Mouse (Mus musculus) stomach, postnatal 0 days (tissue): ENCODE measurements around the gene Cacna2d4. TPM values are rescaled to one million over a fixed set of nuclear protein-coding genes. Genes with fewer than 3 reads are reported as not detected.

Source experiments
- ATAC-seq: fragments of 200-750 bp; cut with Nextera tagmentation; 2 replicates; pipeline ENCODE4 v1.8.0; 2017; ENCODE audit not compliant: low FRiP score, low TSS enrichment
- DNase-seq: peaks from one replicate; pipeline ENCODE4 v3.0.0-alpha.2; 2016; ENCODE audit warnings: low spot score
- H3K27ac ChIP-seq: fragments of 300-500 bp; sonication (generic); replicated peaks from 2 replicates; pipeline ENCODE4 v1.5.1; 2014; ENCODE audit warnings: mild to moderate bottlenecking, control low read depth
- H3K27me3 ChIP-seq: fragments of 300-500 bp; sonication (generic); 2 replicates; pipeline ENCODE4 v1.6.1; 2014; ENCODE audit warnings: low read length; ENCODE audit not compliant: control insufficient read depth, insufficient read depth
- H3K36me3 ChIP-seq: fragments of 300-500 bp; sonication (generic); 2 replicates; pipeline ENCODE4 v1.6.1; 2014; ENCODE audit warnings: low read length, mixed read lengths; ENCODE audit not compliant: control insufficient read depth, insufficient read depth
- H3K4me1 ChIP-seq: fragments of 300-500 bp; sonication (generic); replicated peaks from 2 replicates; pipeline ENCODE4 v1.6.1; 2014; ENCODE audit warnings: antibody characterized with exemption; ENCODE audit not compliant: control insufficient read depth, insufficient read depth
- H3K4me2 ChIP-seq: fragments of 300-500 bp; sonication (generic); replicated peaks from 2 replicates; pipeline ENCODE4 v1.6.1; 2014; ENCODE audit warnings: low read depth, mild to moderate bottlenecking, control low read depth, moderate library complexity
- H3K4me3 ChIP-seq: fragments of 300-500 bp; sonication (generic); 2 replicates; pipeline ENCODE4 v1.5.1; 2014; ENCODE audit warnings: low read depth, low read length, control low read depth
- H3K9ac ChIP-seq: fragments of 300-500 bp; sonication (generic); 2 replicates; pipeline ENCODE4 v1.6.1; 2014; ENCODE audit warnings: mild to moderate bottlenecking, low read length, control low read depth, mixed read lengths
- H3K9me3 ChIP-seq: fragments of 300-500 bp; sonication (generic); 2 replicates; pipeline ENCODE4 v1.6.1; 2016; ENCODE audit warnings: low read length; ENCODE audit not compliant: control insufficient read depth
- CTCF ChIP-seq: IDR thresholded peaks from 2 replicates; pipeline ENCODE4 v1.5.1; 2016; ENCODE audit warnings: antibody characterized with exemption, low read depth, mild to moderate bottlenecking, moderate library complexity
- EP300 ChIP-seq: optimal IDR thresholded peaks from 2 replicates; pipeline ENCODE3; 2016; ENCODE audit warnings: antibody characterized with exemption
- WGBS: fragments of 180-500 bp; shearing (Covaris S2); extraction: QIAGEN DNeasy Blood & Tissue Kit; methylation state at CpG from one replicate; pipeline ENCODE4 v1.1.7; 2014; 5-methylcytosine and 5-hydroxymethylcytosine counted together
- polyA plus RNA-seq: library from polyadenylated mRNA; unstranded; fragments of >200 nt; fragmentation: Nextera tagmentation; extraction: Ambion mirVana; gene quantifications from 2 replicates; pipeline ENCODE4 v1.2.1, GENCODE M21; 2015

Cacna2d4 gene
- polyA plus RNA-seq, 1 experiment from 2014 or later, result 0.13 TPM

DNA sequence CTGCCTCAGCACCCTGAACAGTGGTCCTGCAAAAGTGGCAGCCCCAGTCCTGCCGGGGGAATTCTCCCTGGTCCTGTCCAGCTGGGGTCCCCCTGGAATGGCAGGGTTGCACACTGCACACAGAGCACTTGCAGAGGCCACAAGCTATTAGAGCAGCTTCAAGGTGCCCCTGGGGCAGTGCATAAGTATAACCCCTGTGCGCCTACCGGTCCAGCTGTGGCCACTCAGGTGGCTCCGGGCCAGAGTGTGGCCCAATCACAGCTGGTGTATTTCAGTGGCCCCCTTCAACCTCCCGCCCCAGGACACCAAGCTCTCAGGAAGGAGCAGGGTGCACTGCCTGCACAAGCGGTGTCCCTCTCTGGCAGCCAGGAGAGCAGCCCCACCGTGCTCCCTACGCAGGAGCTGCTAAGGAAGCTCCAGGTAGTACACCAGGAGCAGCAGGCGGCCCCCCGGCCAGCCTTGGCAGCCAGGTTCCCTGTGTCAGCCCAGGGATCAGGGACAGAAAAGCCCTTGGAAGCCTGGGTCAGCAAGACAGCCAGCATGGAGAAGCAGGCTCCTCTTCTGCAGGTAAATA lies 21.2 kb upstream of the Cacna2d4 start:
- DNase-seq, result no peak
- peaks cover 6% of the 10 kb centered on the region for H3K36me3 ChIP-seq
- no peak overlapping the region for H3K4me2 ChIP-seq
- H3K9ac ChIP-seq, result no peak overlapping the region
- H3K27ac ChIP-seq, result no peak overlapping the region
- ATAC-seq, result no peak
- no peaks in the 10 kb centered on the region for H3K4me1 ChIP-seq
- H3K9me3 ChIP-seq, result no peaks in the 10 kb centered on the region
- no peak for TF ChIP-seq CTCF
- no peak for TF ChIP-seq EP300
- 90% methylated on average over 10 of the region's 10 CpGs for WGBS
- no peak overlapping the region for H3K4me3 ChIP-seq
- no peaks in the 10 kb centered on the region for H3K27me3 ChIP-seq

DNA sequence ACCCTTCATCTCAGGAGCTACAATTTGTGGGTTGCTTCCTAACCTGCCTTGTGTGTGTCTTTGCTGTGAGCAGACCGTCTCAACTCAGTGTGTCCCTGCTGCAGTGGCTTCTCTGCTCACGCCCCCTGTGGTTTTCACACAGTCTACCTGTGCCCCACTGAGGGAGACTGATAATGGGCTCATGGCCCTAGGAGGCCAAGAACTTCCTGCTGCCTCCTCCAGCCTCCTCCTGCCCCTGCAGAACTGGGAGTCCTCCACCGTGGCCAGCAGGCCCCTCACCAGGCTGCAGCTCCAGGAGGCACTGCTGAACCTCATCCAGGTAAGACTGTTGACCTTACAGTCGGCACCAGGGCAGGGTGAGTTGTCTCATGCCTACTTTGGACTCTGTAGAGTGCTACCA lies 18.7 kb upstream of the Cacna2d4 start:
- H3K4me3 ChIP-seq, result no peak overlapping the region
- no peak for ATAC-seq
- peaks cover 6% of the 10 kb centered on the region for H3K36me3 ChIP-seq
- no peaks in the 10 kb centered on the region for H3K27me3 ChIP-seq
- H3K4me2 ChIP-seq, result no peak overlapping the region
- TF ChIP-seq EP300 (no peak), CTCF (no peak)
- WGBS, result 60% methylated on average over 4 of the region's 4 CpGs
- H3K9me3 ChIP-seq, result no peaks in the 10 kb centered on the region
- H3K4me1 ChIP-seq, result no peaks in the 10 kb centered on the region
- H3K27ac ChIP-seq, result no peak overlapping the region
- DNase-seq, result no peak
- H3K9ac ChIP-seq, result no peak overlapping the region

DNA sequence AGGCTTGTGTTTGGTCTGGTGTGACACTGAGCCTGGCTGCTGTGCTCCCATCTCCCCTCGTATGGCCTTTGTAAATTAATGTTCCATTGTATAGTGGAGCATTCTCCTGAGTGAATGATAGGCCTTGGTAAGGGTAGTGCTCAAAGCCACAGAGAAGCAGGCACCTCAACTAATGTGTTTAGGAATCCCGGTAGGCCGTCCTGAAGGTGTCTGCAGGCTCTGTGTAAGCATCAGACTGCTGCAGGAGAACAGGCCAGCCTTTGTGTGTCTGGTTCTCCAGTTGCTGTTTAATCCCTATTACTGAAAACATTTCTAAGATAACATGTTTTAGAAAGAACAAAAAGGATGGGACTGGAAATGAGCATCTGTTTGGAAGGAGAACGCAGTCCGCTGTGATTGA lies 17.7 kb upstream of the Cacna2d4 start:
- H3K27ac ChIP-seq, result no peak overlapping the region
- 84% methylated on average over 5 of the region's 5 CpGs for WGBS
- TF ChIP-seq EP300, result no peak
- no peak for TF ChIP-seq CTCF

DNA sequence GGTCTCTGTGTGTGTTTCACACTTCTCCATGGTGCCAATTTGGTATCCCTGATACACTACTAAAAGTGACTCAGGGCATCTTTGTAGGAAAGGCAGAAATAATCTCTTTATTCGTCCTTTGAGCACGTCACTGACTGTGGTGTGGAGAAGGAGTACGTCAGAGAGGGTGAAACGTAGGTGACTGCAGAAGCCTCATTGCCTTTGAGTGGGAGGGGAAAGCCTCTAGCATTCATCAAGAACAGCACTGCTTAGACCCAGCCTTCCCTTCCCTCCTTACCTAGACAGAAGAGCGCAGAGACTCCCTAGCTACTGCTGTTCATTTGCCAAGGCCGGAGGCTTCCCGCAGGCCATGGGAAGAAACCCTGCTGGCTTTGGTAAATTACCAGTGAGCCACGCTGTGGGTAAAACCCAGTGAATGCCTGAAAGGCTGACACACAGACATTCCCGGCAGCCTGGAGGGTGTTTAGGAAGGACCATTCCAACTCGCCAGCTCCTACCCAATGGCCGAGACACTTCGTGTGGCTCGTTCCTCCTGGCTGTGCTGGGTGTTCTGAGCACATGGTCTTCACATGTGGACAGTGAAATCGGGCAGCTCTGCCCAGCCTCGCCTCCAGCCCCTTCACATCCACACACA lies 17.0 kb upstream of the Cacna2d4 start:
- H3K4me2 ChIP-seq, result no peak overlapping the region
- no peak overlapping the region for H3K9ac ChIP-seq
- TF ChIP-seq EP300 (no peak), CTCF (no peak)
- DNase-seq, result no peak
- H3K4me3 ChIP-seq, result no peak overlapping the region
- H3K9me3 ChIP-seq, result no peaks in the 10 kb centered on the region
- ATAC-seq, result no peak
- H3K27ac ChIP-seq, result no peak overlapping the region
- WGBS, result 83% methylated on average over 15 of the region's 15 CpGs
- H3K27me3 ChIP-seq, result no peaks in the 10 kb centered on the region
- H3K4me1 ChIP-seq, result no peaks in the 10 kb centered on the region
- peaks cover 4% of the 10 kb centered on the region; the same call in 1 of the 2 replicates for H3K36me3 ChIP-seq

More for the DNA sequence above, 17.7 kb upstream of the Cacna2d4 start:
- DNase-seq (no peak), ATAC-seq (no peak)
- Histone ChIP-seq H3K27me3 (no peaks in the 10 kb centered on the region), H3K4me1 (no peaks in the 10 kb centered on the region), H3K9me3 (no peaks in the 10 kb centered on the region), H3K36me3 (peaks cover 5% of the 10 kb centered on the region), H3K9ac (no peak overlapping the region), H3K4me2 (no peak overlapping the region), H3K4me3 (no peak overlapping the region)

DNA sequence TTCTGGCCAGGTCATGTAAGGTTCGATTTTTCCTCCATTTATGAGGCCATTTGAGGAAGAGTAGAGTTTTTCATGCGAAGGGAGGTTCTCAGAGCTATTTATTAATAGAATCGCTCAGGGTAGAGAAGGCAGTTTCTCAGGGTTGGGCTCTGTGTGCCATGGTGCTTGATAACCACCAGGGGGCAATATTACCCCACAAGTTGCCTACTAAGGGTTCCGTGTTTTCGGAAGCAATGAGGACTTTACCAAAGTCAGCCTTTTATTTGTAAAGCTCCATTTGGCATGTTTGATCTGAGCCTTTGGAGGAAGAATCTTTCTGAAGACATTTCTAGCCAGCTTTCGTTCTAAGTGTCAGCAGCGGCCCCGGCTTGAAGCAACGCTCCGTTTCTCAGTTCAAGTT lies 16.0 kb upstream of the Cacna2d4 start:
- ATAC-seq (peak; percentile 67), DNase-seq (peak; percentile 60)
- Histone ChIP-seq H3K27ac (no peak overlapping the region), H3K27me3 (no peaks in the 10 kb centered on the region), H3K4me1 (no peaks in the 10 kb centered on the region), H3K4me3 (no peak overlapping the region), H3K36me3 (no peaks in the 10 kb centered on the region), H3K9ac (no peak overlapping the region), H3K9me3 (no peaks in the 10 kb centered on the region), H3K4me2 (no peak overlapping the region)
- WGBS, result 39% methylated on average over 10 of the region's 10 CpGs
- TF ChIP-seq EP300 (no peak), CTCF (peak; percentile 93)

DNA sequence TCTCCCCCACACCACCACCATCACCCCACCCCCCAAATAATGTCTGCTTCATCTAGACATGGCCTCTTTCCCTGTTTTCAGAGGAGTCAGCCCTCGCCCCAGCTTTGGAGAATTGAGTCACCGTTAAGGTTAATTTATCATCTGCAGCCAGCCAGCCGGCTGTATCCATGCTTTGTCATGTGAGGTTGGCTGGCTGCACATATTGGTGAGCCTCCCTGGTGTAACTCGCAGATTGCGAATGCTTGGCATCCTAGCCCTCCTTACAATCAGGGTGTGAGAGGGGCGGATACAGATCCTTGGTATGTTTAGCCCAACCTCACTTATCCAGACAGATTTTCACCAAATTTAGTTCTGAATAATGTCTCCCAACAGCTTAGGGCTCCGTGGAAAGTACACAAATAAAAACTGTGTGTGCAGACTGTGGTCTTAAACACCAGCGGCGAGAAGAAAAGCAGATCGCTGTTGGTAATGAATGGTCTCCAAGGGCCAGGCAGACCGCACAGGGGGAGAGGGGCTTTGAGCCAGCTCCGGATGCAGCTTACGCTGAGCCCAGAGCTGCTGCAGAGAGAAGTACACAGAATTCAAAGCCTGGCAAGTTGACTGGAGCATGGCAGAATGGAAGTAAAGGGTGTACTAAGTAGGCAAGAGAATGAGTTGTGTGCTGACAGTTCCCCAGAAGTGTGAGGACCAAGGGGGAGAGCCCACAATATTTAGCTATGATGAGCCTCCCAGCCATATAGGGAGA lies 11.7 kb upstream of the Cacna2d4 start:
- Histone ChIP-seq H3K27ac (no peak overlapping the region), H3K4me3 (no peak overlapping the region), H3K9ac (no peak overlapping the region), H3K4me2 (no peak overlapping the region), H3K4me1 (no peaks in the 10 kb centered on the region), H3K9me3 (no peaks in the 10 kb centered on the region), H3K36me3 (no peaks in the 10 kb centered on the region), H3K27me3 (no peaks in the 10 kb centered on the region)
- WGBS, result 39% methylated on average over 13 of the region's 13 CpGs
- DNase-seq (no peak), ATAC-seq (no peak)
- TF ChIP-seq EP300 (no peak), CTCF (no peak)
